Mouse (Mus musculus) G1E (cell line): Measurements from ENCODE around the gene Poc5.

ENCODE experiments used
- CTCF ChIP-seq: IDR thresholded peaks from 2 replicates; pipeline ENCODE4 v1.5.1; 2012; ENCODE audit warnings: low read depth, low read length, inconsistent platforms, mixed read lengths
- GATA1 ChIP-seq: IDR thresholded peaks from 2 replicates; pipeline ENCODE4 v1.6.1; 2012; ENCODE audit warnings: borderline replicate concordance, low read length, inconsistent platforms, mixed read lengths
- POLR2AphosphoS5 ChIP-seq: IDR thresholded peaks from 2 replicates; pipeline ENCODE4 v1.6.1; 2012; ENCODE audit warnings: low read depth, low read length, inconsistent platforms; ENCODE audit not compliant: insufficient replicate concordance

DNA sequence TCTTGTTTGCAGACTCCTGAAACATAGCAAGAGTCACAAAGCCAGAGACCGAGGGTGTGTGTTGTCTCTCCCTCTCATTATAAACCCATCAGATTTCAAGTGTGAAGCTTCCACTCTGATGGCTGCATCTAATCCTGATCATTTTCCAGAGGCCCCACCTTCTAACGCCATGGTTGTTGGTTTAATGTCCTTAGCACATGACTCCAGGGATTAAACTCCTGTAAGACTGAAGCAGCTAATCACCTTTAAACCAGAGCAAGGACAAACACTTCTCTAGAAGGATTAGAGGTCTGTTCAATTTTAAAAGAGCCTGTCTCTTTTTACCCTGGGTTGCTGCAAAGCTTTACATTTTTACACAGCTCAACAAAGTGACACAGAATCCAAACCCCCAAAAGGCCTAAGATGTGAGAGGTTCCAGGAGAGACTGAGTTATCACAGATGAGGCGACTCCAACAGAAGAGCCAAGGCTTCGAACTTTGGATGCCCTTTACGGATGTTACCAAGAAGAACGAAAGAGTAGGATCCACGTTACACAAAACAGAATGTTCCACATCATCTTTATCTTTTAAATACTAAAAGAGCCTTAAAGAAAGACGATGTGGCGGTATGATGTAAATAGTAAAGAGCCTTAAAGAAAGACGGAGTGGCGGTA is 62.2 kb downstream of the Poc5 start:
- TF ChIP-seq CTCF = no peak
- no peak for TF ChIP-seq POLR2AphosphoS5
- TF ChIP-seq GATA1 = no peak
